Mouse (Mus musculus) CH12.LX (cell line): Measurements from ENCODE around the gene Actn4. TPM values are rescaled to one million over a fixed set of nuclear protein-coding genes. Genes with fewer than 3 reads are reported as not detected.

Experiments used
- DNase-seq: peaks from one replicate; pipeline ENCODE4 v3.0.0-alpha.2; 2013; ENCODE audit errors: extremely low read depth
- H3K27ac ChIP-seq: 2 replicates; pipeline ENCODE4 v1.5.1; 2012; ENCODE audit warnings: low read depth, mild to moderate bottlenecking, control low read depth, moderate library complexity; ENCODE audit not compliant: insufficient read depth
- H3K27me3 ChIP-seq: replicated peaks from 2 replicates; pipeline ENCODE3; 2012; ENCODE audit warnings: inconsistent platforms
- H3K36me3 ChIP-seq, 2 experiments: replicated peaks in 1 of 2; 2 replicates each; pipeline versions ENCODE3 to v1.6.1; 2012; ENCODE audit warnings: inconsistent platforms in 1 of 2, low read length in 1 of 2, mild to moderate bottlenecking in 1 of 2, mixed read lengths in 1 of 2, moderate library complexity in 1 of 2; ENCODE audit not compliant: control insufficient read depth in 1 of 2, insufficient read depth in 1 of 2
- H3K4me1 ChIP-seq, 2 experiments: 2 replicates each; pipeline ENCODE4 v1.6.1; 2012; ENCODE audit warnings: inconsistent platforms in 1 of 2, moderate library complexity in 1 of 2; ENCODE audit not compliant: insufficient read depth in 2 of 2, control insufficient read depth in 1 of 2
- H3K4me2 ChIP-seq: 2 replicates; pipeline ENCODE4 v1.6.1; 2012; ENCODE audit warnings: low read depth, mild to moderate bottlenecking, control low read depth; ENCODE audit not compliant: poor library complexity, insufficient read depth, severe bottlenecking
- H3K4me3 ChIP-seq, 3 experiments: fragments of 150-350 bp in 1 of 3; sonication (generic) in 1 of 3; replicated peaks in 1 of 3; 2 replicates each; pipeline versions ENCODE3 to v1.5.1; 2011 to 2012; ENCODE audit warnings: low read depth in 2 of 3, low read length in 2 of 3, mild to moderate bottlenecking in 2 of 3, moderate library complexity in 2 of 3, control low read depth in 1 of 3, improper control_type of control experiment in 1 of 3, inconsistent platforms in 1 of 3, mixed read lengths in 1 of 3; ENCODE audit not compliant: poor library complexity in 1 of 3
- H3K79me2 ChIP-seq: replicated peaks from 2 replicates; pipeline ENCODE4 v1.6.1; 2012; ENCODE audit warnings: mild to moderate bottlenecking, moderate library complexity; ENCODE audit not compliant: control insufficient read depth, poor library complexity, insufficient read depth, severe bottlenecking; ENCODE audit errors: extremely low read depth
- H3K9ac ChIP-seq: 2 replicates; pipeline ENCODE4 v1.6.1; 2012; ENCODE audit warnings: low read depth, mild to moderate bottlenecking, control low read depth, moderate library complexity; ENCODE audit not compliant: insufficient read depth
- H3K9me3 ChIP-seq: replicated peaks from 2 replicates; pipeline ENCODE3; 2012; ENCODE audit warnings: low read length, inconsistent platforms, mixed read lengths
- CTCF ChIP-seq, 2 experiments: IDR thresholded peaks in 1 of 2; conservative IDR thresholded peaks in 1 of 2; 2 replicates each; pipeline ENCODE4 v1.5.1; 2011 to 2012; ENCODE audit warnings: low read depth in 2 of 2, low read length in 2 of 2, improper control_type of control experiment in 1 of 2, inconsistent platforms in 1 of 2, mild to moderate bottlenecking in 1 of 2, moderate library complexity in 1 of 2
- E2F4 ChIP-seq: IDR thresholded peaks from 2 replicates; pipeline ENCODE4 v1.6.1; 2011; ENCODE audit warnings: low read depth, low read length, improper control_type of control experiment; ENCODE audit not compliant: insufficient replicate concordance
- GABPA ChIP-seq: IDR thresholded peaks from 2 replicates; pipeline ENCODE4 v1.6.1; 2012; ENCODE audit warnings: low read depth, low read length, improper control_type of control experiment, inconsistent platforms; ENCODE audit not compliant: insufficient replicate concordance
- IRF4 ChIP-seq: IDR thresholded peaks from 2 replicates; pipeline ENCODE4 v1.6.1; 2014; ENCODE audit warnings: low read depth, mild to moderate bottlenecking, inconsistent platforms, low read length, improper control_type of control experiment
- JUN ChIP-seq: IDR thresholded peaks from 2 replicates; pipeline ENCODE4 v1.6.1; 2011; ENCODE audit warnings: low read depth, mild to moderate bottlenecking, low read length, improper control_type of control experiment, moderate library complexity; ENCODE audit not compliant: insufficient read depth
- MAFK ChIP-seq: IDR thresholded peaks from 2 replicates; pipeline ENCODE4 v1.6.1; 2011; ENCODE audit warnings: low read length, improper control_type of control experiment; ENCODE audit not compliant: insufficient replicate concordance
- MAX ChIP-seq: IDR thresholded peaks from 2 replicates; pipeline ENCODE4 v1.6.1; 2011; ENCODE audit warnings: low read length, improper control_type of control experiment
- MEF2A ChIP-seq: IDR thresholded peaks from 2 replicates; pipeline ENCODE4 v1.6.1; 2014; ENCODE audit warnings: low read depth, mild to moderate bottlenecking, inconsistent platforms, low read length, improper control_type of control experiment, borderline replicate concordance
- MXI1 ChIP-seq: IDR thresholded peaks from 2 replicates; pipeline ENCODE4 v1.6.1; 2011; ENCODE audit warnings: mild to moderate bottlenecking, low read depth, low read length, improper control_type of control experiment
- NELFE ChIP-seq: IDR thresholded peaks from 2 replicates; pipeline ENCODE4 v1.6.1; 2011; ENCODE audit warnings: low read depth, low read length, improper control_type of control experiment
- NRF1 ChIP-seq: IDR thresholded peaks from 2 replicates; pipeline ENCODE4 v1.6.1; 2014; ENCODE audit warnings: low read depth, mild to moderate bottlenecking, inconsistent platforms, low read length, improper control_type of control experiment, moderate library complexity
- POLR2AphosphoS2 ChIP-seq: IDR thresholded peaks from 2 replicates; pipeline ENCODE4 v1.6.1; 2011; ENCODE audit warnings: low read depth, low read length, improper control_type of control experiment
- RCOR1 ChIP-seq: conservative IDR thresholded peaks from 2 replicates; pipeline ENCODE4 v1.6.1; 2012; ENCODE audit warnings: low read depth, mild to moderate bottlenecking, inconsistent platforms, low read length, improper control_type of control experiment
- ZMIZ1 ChIP-seq: IDR thresholded peaks from 2 replicates; pipeline ENCODE4 v1.6.1; 2012; ENCODE audit warnings: low read depth, mild to moderate bottlenecking, inconsistent platforms, low read length, improper control_type of control experiment
- dilution Hi-C: fragments of 300-500 bp; cut with MboI; formaldehyde crosslinking; loops from 2 replicates; pipeline ENCODE4 v1.14.3; 2020; ENCODE audit warnings: low sequenced_read_pairs; ENCODE audit not compliant: extremely low pct_unique_long_range_greater_than_20kb, extremely low pct_ligation_motif_present
- in situ Hi-C: fragments of 300-500 bp; cut with MboI; formaldehyde crosslinking; loops from 3 replicates; pipeline ENCODE4 v1.14.3; 2019; ENCODE audit warnings: low sequenced_read_pairs, low pct_ligation_motif_present, low pct_unique_long_range_greater_than_20kb, mixed read lengths
- polyA plus RNA-seq: library from polyadenylated mRNA; unstranded; fragments of >175 nt; gene quantifications from 2 replicates; pipeline ENCODE4 v1.2.1, GENCODE M21; 2012; ENCODE audit warnings: low read depth; ENCODE audit not compliant: insufficient read length
- total RNA-seq, 2 experiments: library from RNA; depleted of rRNA; stranded (reverse); fragments of 300-350 nt in 1 of 2; fragments of >200 nt in 1 of 2; gene quantifications; 2 replicates each; pipeline ENCODE4 v1.2.3; 2012 to 2014

The Actn4 gene
- total and polyA plus RNA-seq, 3 experiments, result 56.9 to 145 (median 63.4) TPM

DNA sequence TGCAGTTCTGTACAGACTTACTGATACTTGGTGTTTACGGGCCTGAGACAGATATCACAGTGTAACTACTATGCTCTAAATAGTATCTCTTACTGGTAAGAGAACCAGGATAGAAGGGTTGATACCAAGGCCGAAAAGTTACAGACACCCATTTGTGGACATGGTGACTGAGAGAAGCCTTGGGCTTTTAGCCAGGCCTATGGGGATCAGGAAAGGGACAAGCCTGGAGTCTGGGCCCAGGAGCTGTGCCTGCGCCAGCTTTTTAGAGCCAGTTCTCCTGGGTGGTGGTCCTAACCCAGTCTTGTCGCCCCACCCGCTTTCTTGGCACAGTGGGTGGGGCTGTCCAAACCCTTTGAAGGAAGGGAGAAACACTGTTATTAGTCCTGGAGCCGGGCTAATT is 60.0 kb downstream of the Actn4 start:
- H3K27ac ChIP-seq, result no peak overlapping the region
- in situ Hi-C loops, result no loop called here
- dilution Hi-C loops, result no loop called here

DNA sequence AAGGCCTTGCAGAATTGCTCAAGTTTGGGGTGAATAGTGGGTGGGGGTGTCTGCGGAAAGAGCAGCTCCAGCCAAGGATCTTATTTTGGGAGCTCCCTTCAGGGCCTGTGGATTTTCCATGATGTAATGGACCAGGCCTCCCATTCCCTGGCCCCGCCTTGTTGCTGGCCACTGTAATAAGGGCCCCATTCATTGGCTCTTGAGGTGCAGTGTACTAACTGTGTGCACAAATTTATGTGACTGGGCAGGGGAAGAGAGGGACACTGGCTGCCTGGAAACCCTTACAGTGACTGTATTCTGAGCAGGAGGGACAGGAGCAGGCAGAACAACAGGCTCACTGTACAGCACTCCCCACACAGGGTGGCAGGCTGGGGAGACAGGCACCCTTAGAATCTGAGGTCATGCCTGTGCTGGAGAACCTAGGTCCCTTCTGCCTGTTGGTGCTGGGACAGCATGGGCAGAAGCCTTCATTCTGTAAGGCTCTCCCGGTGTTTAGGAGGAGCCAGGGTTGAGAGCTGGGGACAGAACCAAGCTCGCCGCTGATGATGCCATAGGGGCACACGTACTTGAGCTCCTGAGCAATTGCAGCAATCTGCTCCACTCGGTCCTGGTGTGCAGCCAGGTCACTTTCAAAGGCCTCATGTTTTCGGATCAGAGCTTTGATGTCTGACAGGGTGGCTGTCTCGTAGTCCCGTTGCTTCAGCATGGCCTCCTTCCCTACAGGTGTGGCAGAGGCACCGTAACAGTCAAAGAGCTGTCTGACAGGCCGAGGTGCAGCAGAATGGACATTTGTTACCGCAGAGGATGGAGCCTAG is 60.6 kb downstream of the Actn4 start:
- H3K9ac ChIP-seq, result no peak overlapping the region
- no peak overlapping the region for H3K4me3 ChIP-seq
- in situ Hi-C loops, result no loop called here
- no peak for DNase-seq
- dilution Hi-C loops, result no loop called here
- no peaks in the 10 kb centered on the region for H3K79me2 ChIP-seq
- no peak for TF ChIP-seq GABPA
- no peak for TF ChIP-seq NRF1
- no peak for TF ChIP-seq MAFK
- no peak for TF ChIP-seq POLR2AphosphoS2
- no peak for TF ChIP-seq MXI1
- TF ChIP-seq MEF2A, result no peak
- TF ChIP-seq MAX, result no peak
- TF ChIP-seq ZMIZ1, result no peak
- no peak for TF ChIP-seq JUN
- TF ChIP-seq E2F4, result no peak
- no peak for TF ChIP-seq IRF4
- TF ChIP-seq, all 38 proteins: peak for 0
- H3K36me3 ChIP-seq, result peaks cover 86 to 100% of the 10 kb centered on the region in 2 experiments
- H3K27ac ChIP-seq, result no peak overlapping the region
- H3K27me3 ChIP-seq, result no peaks in the 10 kb centered on the region
- no peaks in the 10 kb centered on the region for H3K9me3 ChIP-seq
- H3K4me1 ChIP-seq, result peaks cover 5 to 14% of the 10 kb centered on the region in 2 experiments; a peak in 3 of 4 replicates
- no peak overlapping the region for H3K4me2 ChIP-seq

More for the DNA sequence above, 60.0 kb downstream of the Actn4 start:
- Histone ChIP-seq H3K9ac (no peak overlapping the region), H3K79me2 (no peaks in the 10 kb centered on the region), H3K4me1 (peaks cover 5 to 15% of the 10 kb centered on the region in 2 experiments; a peak in 3 of 4 replicates), H3K4me2 (no peak overlapping the region), H3K27me3 (no peaks in the 10 kb centered on the region), H3K36me3 (peaks cover 86 to 100% of the 10 kb centered on the region in 2 experiments), H3K4me3 (no peak overlapping the region), H3K9me3 (no peaks in the 10 kb centered on the region)
- TF ChIP-seq MEF2A (no peak), MAFK (no peak), MXI1 (no peak)
- DNase-seq, result no peak

- no peaks in the 10 kb centered on the region for H3K79me2 ChIP-seq
Measured at GRCm38 (mm10) chr7:28899972-28900371, 62.2 kb downstream of the Actn4 start.

More at GRCm38 (mm10) chr7:28899972-28900371, 62.2 kb downstream of the Actn4 start:
- TF ChIP-seq CTCF (conservative IDR thresholded peaks at IDR 0.05 in 1 of 2, IDR thresholded peaks at IDR 0.05 in 1 of 2; ENCODE audit: low read depth in 2 of 2, low read length in 2 of 2) (peak in 1 of 2 experiments; percentile 17; a peak in 2 of 4 replicates), NELFE (no peak), RCOR1 (no peak)
- TF ChIP-seq, all 38 proteins: peak for 1
- Histone ChIP-seq H3K4me3 (no peak overlapping the region), H3K4me2 (no peak overlapping the region), H3K4me1 (peaks cover 5 to 14% of the 10 kb centered on the region in 2 experiments; a peak in 3 of 4 replicates), H3K36me3 (peaks cover 85 to 100% of the 10 kb centered on the region in 2 experiments), H3K9ac (no peak overlapping the region), H3K27ac (no peak overlapping the region), H3K9me3 (no peaks in the 10 kb centered on the region), H3K27me3 (no peaks in the 10 kb centered on the region)
- dilution Hi-C loops (no loop called here), in situ Hi-C loops (no loop called here)
- no peak for DNase-seq
